ENCODE assay signal across 12 mouse cellular contexts in the genomic region with DNA sequence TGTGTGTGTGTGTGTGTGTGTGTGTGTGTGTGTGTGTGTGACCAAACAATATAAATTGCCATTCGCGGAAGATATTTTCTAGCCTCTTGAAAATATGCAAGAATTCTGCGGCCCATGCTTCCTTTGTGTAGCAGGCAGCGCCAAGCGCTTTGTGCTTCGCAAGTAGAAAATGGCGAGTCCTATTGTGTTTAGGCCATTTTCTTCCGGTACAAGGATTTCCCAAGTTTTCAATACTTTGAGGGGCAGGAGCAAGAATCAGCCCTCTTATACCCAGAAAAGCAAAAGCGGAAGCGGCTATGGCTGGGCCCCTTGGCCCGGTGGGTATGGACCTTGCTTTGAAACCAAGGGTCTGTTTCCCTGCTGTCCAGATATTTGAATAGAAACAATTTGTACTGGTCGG.
DNase-seq lines count a peak whose midpoint lies in the region; ATAC-seq lines count a peak whose summit lies in the region.
"Had no signal": no experiment of that assay in that cellular context is flagged by ENCODE, and none has a peak within 500 bp of the region (broad histone marks: within the 10 kb centered on the region; RNA-seq: fewer than 3 reads in every experiment).

No protein-coding gene starts in this region.

- peak overlapping the region; percentile 50 for H3K9ac ChIP-seq in embryonic facial prominence, embryonic 11.5 days (replicated peaks; ENCODE audit: low read length)
- peak overlapping the region; percentile 100 for H3K9ac ChIP-seq in hindbrain, embryonic 13.5 days
- peak overlapping the region; percentile 100 for H3K9ac ChIP-seq in neural tube, embryonic 13.5 days

- 2% methylated on average over 12 of the region's 12 CpGs for WGBS in embryonic facial prominence, embryonic 11.5 days
- under 1% methylated on average over 12 of the region's 12 CpGs for WGBS in hindbrain, embryonic 13.5 days
- 1% methylated on average over 12 of the region's 12 CpGs for WGBS in neural tube, embryonic 13.5 days

- no peak for ATAC-seq in embryonic facial prominence, embryonic 11.5 days (replicated peaks; ENCODE audit: insufficient number of reproducible peaks, low FRiP score, low TSS enrichment, low read depth)
- no peak for ATAC-seq in hindbrain, embryonic 13.5 days (ENCODE audit: low FRiP score)
- ATAC-seq in neural tube, embryonic 13.5 days (ENCODE audit: low read depth) = no peak
- no peak for ATAC-seq in inflammation-experienced regulatory T-cells, adult 6 months

- H3K36me3 ChIP-seq in embryonic facial prominence, embryonic 11.5 days (replicated peaks; ENCODE audit: control insufficient read depth, insufficient read depth, low read depth, low read length) = no peaks in the 10 kb centered on the region
- peaks cover 15% of the 10 kb centered on the region; the same call in 1 of the 2 replicates for H3K36me3 ChIP-seq in hindbrain, embryonic 13.5 days
- peaks cover 14% of the 10 kb centered on the region; the same call in 1 of the 2 replicates for H3K36me3 ChIP-seq in neural tube, embryonic 13.5 days

- peaks cover 60% of the 10 kb centered on the region for H3K27me3 ChIP-seq in embryonic facial prominence, embryonic 11.5 days (ENCODE audit: control insufficient read depth, insufficient read depth, low read length)
- no peaks in the 10 kb centered on the region for H3K27me3 ChIP-seq in hindbrain, embryonic 13.5 days
- H3K27me3 ChIP-seq in neural tube, embryonic 13.5 days = peaks cover 4% of the 10 kb centered on the region; the same call in 1 of the 2 replicates

- H3K4me1 ChIP-seq in embryonic facial prominence, embryonic 11.5 days (ENCODE audit: control insufficient read depth, insufficient read depth, low read length) = peaks cover 8% of the 10 kb centered on the region
- H3K4me1 ChIP-seq in hindbrain, embryonic 13.5 days (replicated peaks) = peaks cover 31% of the 10 kb centered on the region
- H3K4me1 ChIP-seq in neural tube, embryonic 13.5 days (replicated peaks) = peaks cover 30% of the 10 kb centered on the region

- no peaks in the 10 kb centered on the region for H3K9me3 ChIP-seq in embryonic facial prominence, embryonic 11.5 days (replicated peaks; ENCODE audit: control insufficient read depth, low read length)
- no peaks in the 10 kb centered on the region for H3K9me3 ChIP-seq in hindbrain, embryonic 13.5 days
- no peaks in the 10 kb centered on the region for H3K9me3 ChIP-seq in neural tube, embryonic 13.5 days

- no peak overlapping the region for H3K4me2 ChIP-seq in embryonic facial prominence, embryonic 11.5 days (ENCODE audit: low read depth, low read length)
- peak overlapping the region; percentile 99 for H3K4me2 ChIP-seq in hindbrain, embryonic 13.5 days
- H3K4me2 ChIP-seq in neural tube, embryonic 13.5 days = peak overlapping the region; percentile 45
- H3K4me2 ChIP-seq: heart, embryonic 11.5 days had no signal

- peak; percentile 24 to 31 for DNase-seq in cerebellum, postnatal 10 days
- no peak for DNase-seq in cerebellum, adult 11 months
- DNase-seq in embryonic facial prominence, embryonic 11.5 days (ENCODE audit: low spot score) = peak; percentile 23
- DNase-seq in adrenal gland, postnatal 36 days = no peak
- no peak for DNase-seq in frontal cortex, postnatal 14 days (ENCODE audit: low spot score in 2 of 2)
- DNase-seq: adrenal gland, adult 2 months; kidney, adult 8-10 months; liver had no signal

- H3K27ac ChIP-seq in embryonic facial prominence, embryonic 11.5 days (replicated peaks; ENCODE audit: low read depth, low read length) = 0 out of 2 replicates have a peak overlapping the region, but pooled peaks have one; percentile 28
- peak overlapping the region; percentile 100 for H3K27ac ChIP-seq in hindbrain, embryonic 13.5 days
- peak overlapping the region; percentile 100 for H3K27ac ChIP-seq in neural tube, embryonic 13.5 days (replicated peaks)

- H3K4me3 ChIP-seq in embryonic facial prominence, embryonic 11.5 days (ENCODE audit: low read depth, low read length) = peak overlapping the region; percentile 26
- H3K4me3 ChIP-seq in hindbrain, embryonic 13.5 days = peak overlapping the region; percentile 78
- H3K4me3 ChIP-seq in neural tube, embryonic 13.5 days = peak overlapping the region; percentile 70

Comparison
In these comparisons a context has a peak if more than half of its experiments do, and no peak if none do; other contexts are left out.
1. DNase-seq: peak in cerebellum, postnatal 10 days (2 of 2) and embryonic facial prominence, embryonic 11.5 days (single experiment); none in cerebellum, adult 11 months (single experiment), adrenal gland, postnatal 36 days (0 of 2) and frontal cortex, postnatal 14 days (0 of 2).
2. H3K27ac ChIP-seq: peak in every context shown above with its lines; median percentile 100 in hindbrain, embryonic 13.5 days; 100 in neural tube, embryonic 13.5 days; 28 in embryonic facial prominence, embryonic 11.5 days.
3. H3K4me3 ChIP-seq: peak in every context shown above with its lines; median percentile 78 in hindbrain, embryonic 13.5 days; 70 in neural tube, embryonic 13.5 days; 26 in embryonic facial prominence, embryonic 11.5 days.
4. H3K9ac ChIP-seq: peak in every context shown above with its lines; median percentile 100 in hindbrain, embryonic 13.5 days; 100 in neural tube, embryonic 13.5 days; 50 in embryonic facial prominence, embryonic 11.5 days.